Mouse (Mus musculus) Patski (cell line): ENCODE results near the gene Iqsec1. TPM values are rescaled to one million over a fixed set of nuclear protein-coding genes. Genes with fewer than 3 reads are reported as not detected.

Experiments used
- ATAC-seq: fragments of 100-300 bp; one replicate; pipeline ENCODE4 v1.8.0; 2021
- CTCF ChIA-PET: fragments of 350-600 bp; sonication (Branson Sonifier 250); formaldehyde crosslinking; loops from one replicate; lab custom pipeline; 2022; ENCODE audit warnings: inconsistent platforms; lab: Charles Lee
- POLR2A ChIA-PET: fragments of 350-600 bp; sonication (Branson Sonifier 250); formaldehyde crosslinking; loops from one replicate; lab custom pipeline; 2022; ENCODE audit warnings: antibody characterized with exemption, inconsistent platforms; lab: Charles Lee
- DNase-seq: peaks from one replicate; pipeline ENCODE4 v3.0.0-alpha.2; 2011; ENCODE audit warnings: low read depth, low spot score
- H3K27me3 ChIP-seq: fragments of 371-371 bp; one replicate; pipeline ENCODE4 v1.5.1; 2021
- CTCF ChIP-seq: fragments of 100-300 bp; IDR thresholded peaks from one replicate; pipeline ENCODE4 v1.5.1; 2021
- in situ Hi-C: fragments of 300-500 bp; cut with MboI; formaldehyde crosslinking; loops from 3 replicates; pipeline ENCODE4 v1.11.1; 2018; ENCODE audit warnings: low pct_unique_long_range_greater_than_20kb, mixed read lengths
- polyA plus RNA-seq: library from polyadenylated mRNA; unstranded; gene quantifications from one replicate; pipeline ENCODE4 v1.2.3, GENCODE M21; 2021

Gene Iqsec1
- polyA plus RNA-seq, 1 experiment from 2014 or later: 120 TPM

DNA sequence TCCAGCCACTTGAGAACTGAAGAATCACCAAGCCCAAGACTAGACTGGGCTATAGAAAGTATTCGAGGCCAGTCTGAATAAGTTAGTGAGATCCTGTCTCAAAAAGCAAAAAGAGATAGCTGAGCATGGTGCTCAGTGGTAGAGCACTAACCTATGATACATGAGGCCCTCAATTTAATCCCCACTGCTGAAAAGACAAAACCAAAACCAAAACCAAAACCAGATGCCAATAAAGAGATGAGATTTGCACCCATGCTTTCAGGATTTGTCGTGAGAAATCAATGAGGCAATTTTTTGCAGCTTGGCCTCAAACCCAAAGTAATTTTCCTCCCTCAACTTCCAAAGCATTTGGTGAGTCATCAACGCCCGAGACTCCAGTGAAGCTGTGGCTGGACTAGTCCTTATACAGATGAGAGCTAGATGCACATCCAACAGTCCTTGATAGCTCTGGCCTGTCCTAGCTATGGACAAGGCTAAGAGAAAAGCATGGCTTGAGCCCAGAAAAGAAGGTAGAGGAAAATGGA, 239.0 kb downstream of the Iqsec1 start:
- ChIA-PET CTCF (interaction anchor here (1.2 to 5.3 kb wide), 2 partner anchors 12 to 45 kb away, joined by 3 to 28 read pairs; no protein-coding TSS in a partner anchor), POLR2A (interaction anchor here (1.4 to 1.8 kb wide), 2 partner anchors 11 to 12 kb away, joined by 4 read pairs; no protein-coding TSS in a partner anchor)
- in situ Hi-C loops: no loop called here
- DNase-seq (no peak), ATAC-seq (no peak)
- no peaks in the 10 kb centered on the region for H3K27me3 ChIP-seq
- no peak for TF ChIP-seq CTCF

DNA sequence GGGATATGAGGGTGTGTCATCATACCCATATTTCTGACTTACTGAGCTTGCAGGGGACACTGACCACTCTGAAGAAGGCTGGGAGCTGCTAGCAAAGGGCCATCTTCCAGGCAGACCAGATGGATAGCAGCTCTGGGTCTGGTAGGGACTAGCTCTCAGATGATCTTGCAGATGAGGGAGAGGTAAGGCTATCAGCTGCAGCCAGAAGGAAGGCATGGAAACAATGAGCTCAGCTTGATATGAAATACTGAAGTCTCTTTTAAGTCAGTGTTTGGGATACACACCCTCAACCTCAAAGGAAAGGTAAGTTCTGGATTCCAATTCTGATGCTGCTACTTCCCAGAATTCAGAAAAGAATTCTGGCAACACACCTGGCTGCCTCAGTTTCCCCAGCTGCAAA, 239.5 kb downstream of the Iqsec1 start:
- H3K27me3 ChIP-seq: no peaks in the 10 kb centered on the region
- no peak for TF ChIP-seq CTCF
- DNase-seq: no peak
- no peak for ATAC-seq
- POLR2A ChIA-PET: no interaction called here
- in situ Hi-C loops: no loop called here
- CTCF ChIA-PET: interaction anchor here (1.1 to 5.3 kb wide), 3 partner anchors 11 to 46 kb away, joined by 3 to 28 read pairs (median 3); no protein-coding TSS in a partner anchor

DNA sequence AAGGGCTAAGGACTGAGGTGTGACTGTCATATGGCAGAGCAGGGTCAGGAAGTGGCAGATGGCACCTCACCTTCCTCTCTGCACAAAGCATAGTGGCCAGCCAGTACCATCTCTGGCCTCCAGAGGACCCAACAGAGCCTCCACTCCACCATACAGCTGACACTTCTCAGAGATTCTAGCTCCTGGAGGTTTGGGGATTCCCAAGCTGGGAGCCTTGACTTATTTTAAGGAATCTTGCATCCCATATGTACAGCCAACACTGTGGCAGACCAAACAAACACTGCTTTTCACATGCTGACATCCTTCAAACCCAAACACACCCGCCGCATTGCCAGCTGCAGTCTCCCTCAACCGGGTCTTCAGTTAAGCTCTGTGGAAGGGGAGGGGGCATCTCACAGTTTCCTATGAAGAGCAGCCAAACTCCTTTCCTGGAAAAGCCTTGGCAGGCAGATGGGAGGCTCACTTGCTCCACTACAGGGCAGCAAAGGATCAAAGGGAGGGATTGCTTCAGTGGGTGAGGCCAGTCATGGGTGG, 242.1 kb downstream of the Iqsec1 start:
- no peak for ATAC-seq
- no peak for DNase-seq
- ChIA-PET CTCF (interaction anchor here (1.1 to 3.1 kb wide), 3 partner anchors 9 to 48 kb away, joined by 3 to 12 read pairs (median 3); no protein-coding TSS in a partner anchor), POLR2A (no interaction called here)
- in situ Hi-C loops: no loop called here
- no peaks in the 10 kb centered on the region for H3K27me3 ChIP-seq
- no peak for TF ChIP-seq CTCF

DNA sequence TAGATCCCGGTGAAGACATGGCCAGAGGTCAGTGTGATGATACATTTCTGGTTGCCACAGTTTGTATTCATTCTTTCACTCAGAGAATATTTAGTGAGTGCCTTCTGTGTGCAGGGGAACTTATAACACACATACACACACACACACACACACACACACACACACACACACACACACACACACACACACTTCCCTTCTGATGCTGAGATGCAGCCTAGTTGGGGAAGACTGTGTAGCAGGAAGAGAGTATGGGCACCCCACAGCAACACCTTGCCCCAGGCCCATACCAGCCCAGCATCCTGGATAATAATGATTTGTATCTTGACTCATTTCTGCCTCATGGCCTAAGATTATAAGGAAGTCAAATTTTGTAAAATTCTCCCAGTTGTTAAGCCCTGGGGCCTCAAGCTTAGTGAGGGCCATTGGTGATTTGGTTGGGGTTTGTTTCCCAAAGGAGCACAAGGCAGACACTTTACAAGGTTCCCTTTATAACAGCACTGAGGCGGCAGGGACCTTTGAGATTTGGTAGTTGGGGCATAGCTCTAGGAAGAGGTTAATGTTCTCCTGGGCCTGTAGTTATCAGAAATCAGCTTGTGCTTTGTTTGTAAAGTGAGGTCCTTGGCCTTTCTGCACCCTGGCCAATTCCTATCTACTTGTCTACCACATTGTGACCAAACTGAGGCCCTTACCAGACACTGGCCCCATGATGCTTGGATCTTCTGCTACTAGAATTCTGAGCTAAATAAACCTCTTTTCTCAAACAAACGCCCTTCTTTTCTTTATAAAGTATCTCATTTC, 242.9 kb downstream of the Iqsec1 start:
- in situ Hi-C loops: no loop called here
- CTCF ChIA-PET: interaction anchor here (1.1 to 3.1 kb wide), 3 partner anchors 8 to 49 kb away, joined by 3 to 12 read pairs (median 3); no protein-coding TSS in a partner anchor
- no peak for TF ChIP-seq CTCF
- DNase-seq: no peak
- H3K27me3 ChIP-seq: no peaks in the 10 kb centered on the region
- ATAC-seq: no peak
- POLR2A ChIA-PET: no interaction called here

DNA sequence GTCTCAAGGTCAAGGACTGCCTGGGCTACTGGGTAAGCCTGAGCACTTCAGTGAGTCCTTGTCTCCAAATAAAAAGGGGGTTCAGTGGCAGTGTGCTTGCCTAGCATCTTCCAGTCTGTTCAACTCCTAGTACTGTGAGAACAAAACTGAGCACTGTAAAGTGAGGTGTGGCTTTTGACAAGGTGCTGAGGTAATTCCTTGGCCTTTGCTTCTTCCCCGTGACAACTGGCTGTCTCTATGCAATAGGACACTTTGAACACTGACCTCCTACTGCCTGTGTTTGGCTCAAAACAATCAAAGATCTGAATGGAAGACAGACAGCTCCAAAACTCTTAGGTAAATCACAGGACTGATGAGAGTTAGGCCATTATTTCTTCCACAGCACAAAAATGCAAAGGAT, 246.0 kb downstream of the Iqsec1 start:
- DNase-seq (no peak), ATAC-seq (no peak)
- ChIA-PET CTCF (no interaction called here), POLR2A (no interaction called here)
- TF ChIP-seq CTCF: no peak
- in situ Hi-C loops: loop anchor here (5.0 kb wide), 1 partner anchor 60 kb away; no protein-coding TSS in a partner anchor
- H3K27me3 ChIP-seq: no peaks in the 10 kb centered on the region

DNA sequence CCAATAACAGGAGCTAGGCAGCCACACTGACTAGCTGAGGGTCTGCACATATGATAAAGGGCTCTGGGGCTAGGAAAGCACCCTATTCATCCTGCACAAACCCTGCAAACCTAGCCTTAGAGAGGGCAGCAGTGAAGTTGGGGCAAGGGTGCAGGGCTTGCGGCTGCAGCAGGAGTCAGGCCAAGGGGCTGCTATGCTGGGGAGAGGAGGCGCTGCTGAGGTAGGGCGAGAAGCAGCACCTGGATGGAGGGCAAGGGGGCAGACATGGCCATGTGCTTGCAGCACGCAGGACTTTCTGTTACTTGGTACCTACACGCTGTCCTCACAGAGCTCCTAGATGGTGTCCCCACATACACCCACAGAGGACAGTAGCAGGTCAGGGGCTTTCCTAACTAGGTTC, 246.8 kb downstream of the Iqsec1 start:
- no peak for TF ChIP-seq CTCF
- ChIA-PET CTCF (interaction anchor here (0.8 to 1.6 kb wide), 2 partner anchors 65 to 77 kb away, joined by 3 to 4 read pairs; no protein-coding TSS in a partner anchor), POLR2A (interaction anchor here (0.6 kb wide), 1 partner anchor 21 kb away, joined by 3 read pairs; no protein-coding TSS in a partner anchor)
- in situ Hi-C loops: loop anchor here (5.0 kb wide), 1 partner anchor 61 kb away; no protein-coding TSS in a partner anchor
- no peaks in the 10 kb centered on the region for H3K27me3 ChIP-seq
- no peak for ATAC-seq
- DNase-seq: no peak

DNA sequence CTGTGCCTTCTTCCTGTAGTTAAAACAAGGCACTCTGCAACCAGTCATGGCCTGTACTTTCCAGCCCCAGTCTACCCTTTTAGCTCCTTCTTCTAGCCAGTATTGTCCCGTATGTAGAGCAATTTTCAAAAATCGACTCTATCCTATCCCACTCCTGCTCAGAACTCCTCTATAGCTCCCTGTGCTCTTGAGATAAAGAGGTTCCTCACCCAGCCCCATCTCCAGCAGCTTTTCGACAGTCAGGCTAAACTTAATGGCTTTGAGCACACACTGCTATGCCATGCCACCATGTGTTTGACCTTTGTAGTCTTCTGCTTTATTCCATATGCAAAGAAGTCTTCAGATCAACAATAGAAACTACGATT, 247.4 kb downstream of the Iqsec1 start:
- no peak for ATAC-seq
- POLR2A ChIA-PET: no interaction called here
- no peak for DNase-seq
- CTCF ChIA-PET: interaction anchor here (0.8 to 1.6 kb wide), 2 partner anchors 66 to 78 kb away, joined by 3 to 4 read pairs; no protein-coding TSS in a partner anchor
- TF ChIP-seq CTCF: no peak
- H3K27me3 ChIP-seq: no peaks in the 10 kb centered on the region
- in situ Hi-C loops: loop anchor here (5.0 kb wide), 1 partner anchor 61 kb away; no protein-coding TSS in a partner anchor

DNA sequence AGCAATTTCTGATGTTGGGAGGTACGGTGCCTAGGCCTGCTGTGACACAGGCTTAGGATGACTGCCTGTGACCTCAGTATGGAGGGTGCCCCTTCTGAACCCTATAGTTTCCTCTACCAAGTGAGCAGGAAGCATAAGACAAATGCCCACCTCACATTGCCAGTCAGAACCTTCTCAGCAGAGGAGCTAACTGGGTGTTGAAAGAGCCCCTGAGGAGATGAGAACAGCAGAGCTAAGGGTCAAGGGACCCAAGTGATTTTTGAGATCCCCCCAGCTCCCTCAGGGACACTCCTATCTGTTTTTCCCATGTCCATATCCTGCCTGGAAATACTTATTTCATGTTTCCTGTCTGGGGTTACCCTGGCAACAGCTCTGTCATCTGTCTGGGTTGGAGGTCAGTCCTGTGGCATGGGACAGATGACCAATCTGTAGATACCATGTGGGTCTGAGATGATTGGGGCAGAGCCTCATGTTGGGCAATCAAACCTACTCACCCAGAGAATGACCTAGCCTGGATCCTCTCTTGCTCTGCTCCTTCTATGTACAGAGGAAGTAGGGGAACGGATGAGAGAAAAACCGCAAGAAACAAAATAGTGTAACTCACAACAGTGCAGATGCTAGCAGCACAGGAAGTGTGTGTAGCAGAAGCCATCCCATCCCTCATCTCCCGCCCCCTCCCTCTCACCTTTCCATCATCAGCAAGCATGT, 248.0 kb downstream of the Iqsec1 start:
- TF ChIP-seq CTCF: no peak
- no peak for DNase-seq
- POLR2A ChIA-PET: no interaction called here

DNA sequence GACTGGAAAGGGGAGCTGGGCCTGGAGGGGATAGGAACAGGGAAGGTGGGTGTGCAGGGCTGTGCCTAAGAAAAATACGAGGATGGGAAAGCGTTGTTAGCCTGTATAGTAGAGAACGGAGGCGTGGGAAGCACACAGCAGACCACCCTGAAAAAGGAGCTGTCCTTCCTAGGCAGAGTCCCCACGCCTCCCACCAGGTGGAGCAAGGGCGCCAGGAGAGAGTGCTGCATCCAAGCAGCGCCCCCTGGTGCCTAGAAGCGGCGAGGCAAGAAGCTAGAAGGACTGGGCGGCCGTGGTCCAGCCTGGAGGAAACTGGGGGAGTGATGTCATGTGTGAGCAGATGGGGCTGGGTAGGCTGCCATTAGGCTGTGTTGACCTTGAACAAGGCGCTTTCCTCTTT, 251.1 kb downstream of the Iqsec1 start:
- ATAC-seq (peak; percentile 29), DNase-seq (no peak)
- no peak for TF ChIP-seq CTCF
- H3K27me3 ChIP-seq: no peaks in the 10 kb centered on the region
- in situ Hi-C loops: loop anchor here (5.0 kb wide), 1 partner anchor 405 kb away; no protein-coding TSS in a partner anchor
- CTCF ChIA-PET: interaction anchor here (0.6 to 2.0 kb wide), 36 partner anchors 9 to 543 kb away, joined by 3 to 28 read pairs (median 4); no protein-coding TSS in a partner anchor
- POLR2A ChIA-PET: interaction anchor here (0.6 to 1.3 kb wide), 3 partner anchors 13 to 51 kb away, joined by 3 to 4 read pairs (median 3); no protein-coding TSS in a partner anchor

More for the DNA sequence above, 248.0 kb downstream of the Iqsec1 start:
- no peaks in the 10 kb centered on the region for H3K27me3 ChIP-seq
- no peak for ATAC-seq
- in situ Hi-C loops: loop anchor here (5.0 kb wide), 1 partner anchor 62 kb away; no protein-coding TSS in a partner anchor
- CTCF ChIA-PET: interaction anchor here (1.6 kb wide), 1 partner anchor 78 kb away, joined by 4 read pairs; no protein-coding TSS in a partner anchor
